Mouse (Mus musculus) stomach, postnatal 0 days (tissue): Measurements from ENCODE around the gene Tlnrd1.

ENCODE experiments used
- CTCF ChIP-seq: IDR thresholded peaks from 2 replicates; pipeline ENCODE4 v1.5.1; 2016; ENCODE audit warnings: antibody characterized with exemption, low read depth, mild to moderate bottlenecking, moderate library complexity
- EP300 ChIP-seq: optimal IDR thresholded peaks from 2 replicates; pipeline ENCODE3; 2016; ENCODE audit warnings: antibody characterized with exemption

DNA sequence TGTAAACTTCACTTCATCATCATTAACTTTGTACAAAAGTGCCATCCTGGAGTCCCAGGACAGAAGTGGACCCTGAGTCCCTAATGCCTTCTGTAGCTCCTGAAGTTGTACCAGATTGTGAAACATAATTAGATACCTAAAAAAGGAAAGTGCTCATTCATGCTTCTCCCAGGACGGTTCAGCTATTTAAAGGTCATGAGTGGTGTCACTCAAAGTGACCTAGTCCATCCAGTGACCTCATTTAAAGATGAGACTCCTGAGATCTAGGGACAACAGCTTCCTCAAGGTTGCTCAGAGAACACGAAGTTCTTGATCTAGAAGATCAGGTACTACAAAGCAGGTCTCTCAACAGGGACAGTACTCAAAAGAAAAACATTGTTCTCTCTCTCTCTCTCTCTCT lies 20.6 kb downstream of the Tlnrd1 start:
- TF ChIP-seq EP300: no peak
- TF ChIP-seq CTCF: no peak
